Mouse (Mus musculus): Measurements from ENCODE around the gene Cpne5.
"Not testable (repeated sequence)": the region's sequence is repeated elsewhere in the genome, so short reads cannot be mapped to it uniquely, and the experiment has no call there.

Gene Cpne5

DNA sequence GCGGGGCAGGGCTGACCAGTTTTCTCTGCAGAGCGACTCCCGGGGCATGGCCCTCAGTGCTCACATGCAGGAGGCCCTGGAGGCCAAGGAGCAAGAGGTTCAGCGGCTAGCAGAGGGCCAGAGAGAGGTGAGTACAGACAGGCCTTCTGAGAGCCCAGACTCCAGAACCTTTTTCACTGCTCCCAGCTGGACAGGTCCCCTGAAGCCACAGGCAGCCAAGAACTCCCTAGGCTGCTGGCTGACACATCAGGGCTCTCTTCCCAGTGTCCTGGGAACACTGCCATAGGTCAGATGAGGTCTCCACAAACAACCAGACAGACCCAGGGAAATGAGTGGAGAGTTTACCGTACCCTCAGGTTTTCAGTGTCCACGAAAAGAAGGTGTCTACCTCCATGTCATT is 101.7 kb downstream of the Cpne5 start:
- no peak for DNase-seq (ENCODE audit: low spot score in 2 of 2)

DNA sequence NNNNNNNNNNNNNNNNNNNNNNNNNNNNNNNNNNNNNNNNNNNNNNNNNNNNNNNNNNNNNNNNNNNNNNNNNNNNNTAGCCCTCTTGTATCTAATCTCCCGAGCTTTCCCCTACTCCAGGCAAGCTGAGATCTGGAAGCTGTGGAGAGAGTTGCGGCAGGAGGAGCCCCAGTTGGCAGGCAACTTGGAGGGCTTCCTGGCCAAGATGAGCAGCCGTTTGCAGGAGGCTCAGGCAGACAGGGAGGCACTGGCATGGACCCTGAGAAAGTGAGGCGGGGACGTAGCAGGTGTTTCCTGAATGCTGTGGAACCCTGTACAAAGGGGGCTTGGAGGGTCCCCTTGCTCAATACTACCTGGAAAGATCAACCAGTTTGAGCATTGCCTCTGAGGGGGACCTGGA is 102.9 kb downstream of the Cpne5 start:
- DNase-seq (ENCODE audit: low spot score in 2 of 2) = peak; percentile 33 to 34

DNA sequence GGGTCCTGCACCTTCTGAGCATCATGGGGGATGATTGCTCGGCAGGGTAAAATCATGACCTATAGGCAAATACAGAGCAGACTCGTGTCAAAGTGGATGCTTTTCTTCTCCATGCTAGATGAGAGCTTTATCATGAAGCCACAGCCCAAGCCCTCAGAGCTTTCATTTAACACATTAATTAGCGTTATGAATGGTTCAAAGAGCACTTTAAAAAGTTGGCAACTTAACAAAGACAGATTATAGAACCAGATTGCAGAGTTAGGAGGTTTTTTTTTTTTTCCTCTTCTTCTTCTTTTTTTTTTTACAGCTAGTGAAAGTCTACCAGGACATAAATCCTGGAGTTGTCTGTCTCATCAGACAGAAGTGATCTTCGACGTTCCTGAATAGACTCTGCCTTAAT is 108.6 kb downstream of the Cpne5 start:
- DNase-seq (ENCODE audit: low spot score in 2 of 2) = no peak

GRCm38 (mm10) chr17:29126561-29126960 is 111.4 kb downstream of the Cpne5 start:
- DNase-seq (ENCODE audit: low spot score in 2 of 2) = no peak

DNA sequence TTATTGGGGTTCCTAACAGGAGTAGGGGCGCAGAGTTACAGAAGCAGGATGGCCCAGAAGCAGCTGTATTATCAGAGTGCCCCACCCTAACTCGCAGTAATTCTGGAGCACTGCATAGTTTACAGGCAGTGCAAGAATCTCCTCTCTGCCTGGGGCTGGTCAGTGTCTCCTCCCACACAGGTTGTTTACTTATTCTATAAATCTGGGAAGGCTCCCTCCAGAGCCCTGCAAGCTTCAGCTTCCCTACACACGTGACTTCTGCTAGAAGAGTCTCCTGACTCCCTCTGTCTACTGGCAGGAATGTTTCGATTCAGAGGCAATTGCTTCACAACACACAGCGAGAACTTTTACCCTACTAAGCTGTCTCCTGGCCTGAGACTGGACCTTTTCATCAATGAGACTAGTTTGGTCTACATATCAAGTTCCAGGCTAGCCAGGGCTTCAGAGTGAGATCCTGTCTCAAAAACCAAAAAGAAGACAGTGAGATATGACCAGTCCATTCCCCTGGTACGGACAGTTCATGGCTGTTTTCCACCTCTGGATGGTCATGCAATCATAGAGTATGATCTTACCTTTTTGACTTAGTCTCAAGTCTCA is 114.3 kb downstream of the Cpne5 start:
- DNase-seq (ENCODE audit: low spot score in 2 of 2) = no peak

- no peak for DNase-seq (ENCODE audit: low spot score in 2 of 2)
Observed at GRCm38 (mm10) chr17:29122817-29123216, 115.2 kb downstream of the Cpne5 start.

DNA sequence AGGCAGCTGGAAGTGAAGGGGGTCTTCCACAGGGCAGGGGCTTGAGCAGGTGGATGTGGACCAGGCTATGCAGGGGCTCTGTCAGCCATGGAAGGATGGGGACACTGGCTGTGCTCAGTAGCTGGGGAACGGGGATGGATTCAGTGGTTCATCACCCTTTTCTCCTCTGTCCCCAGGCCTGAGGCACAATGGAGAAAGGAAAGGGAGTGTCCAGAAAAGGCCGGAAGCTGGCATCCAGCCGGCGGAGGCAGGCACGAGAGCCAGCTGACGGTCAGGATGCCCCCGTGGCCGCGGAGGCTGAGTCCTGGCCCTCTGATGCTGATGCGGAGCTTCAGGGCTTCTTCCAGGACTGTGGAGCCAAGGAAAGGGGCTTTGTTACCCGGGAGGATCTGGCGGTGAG is 117.3 kb downstream of the Cpne5 start:
- no peak for DNase-seq (ENCODE audit: low spot score in 2 of 2)

GRCm38 (mm10) chr17:29118057-29118456 is 119.9 kb downstream of the Cpne5 start:
- DNase-seq (ENCODE audit: low spot score in 2 of 2) = no peak

- DNase-seq (ENCODE audit: low spot score in 2 of 2) = no peak
Observed at GRCm38 (mm10) chr17:29117006-29117648, 120.8 kb downstream of the Cpne5 start.

DNA sequence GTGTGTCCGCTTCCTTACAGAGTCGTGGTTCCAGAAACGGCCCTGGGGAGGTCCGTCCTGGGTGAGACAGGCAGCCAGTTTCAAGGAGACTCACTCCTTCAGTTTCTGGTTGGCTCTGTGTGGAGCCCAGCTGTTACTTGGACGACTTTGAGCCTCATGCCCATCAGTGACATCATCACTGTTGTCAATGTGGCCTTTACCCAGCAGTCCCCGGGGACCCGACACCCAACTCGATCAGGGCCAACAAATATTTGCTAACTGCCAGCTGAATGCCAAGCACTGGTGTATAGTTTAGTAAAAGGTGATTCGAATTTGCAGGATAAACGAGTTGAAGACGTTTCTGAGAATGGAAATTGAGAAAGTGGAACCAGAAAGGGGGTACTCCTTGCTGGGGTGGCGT is 121.9 kb downstream of the Cpne5 start:
- no peak for DNase-seq (ENCODE audit: low spot score in 2 of 2)

DNA sequence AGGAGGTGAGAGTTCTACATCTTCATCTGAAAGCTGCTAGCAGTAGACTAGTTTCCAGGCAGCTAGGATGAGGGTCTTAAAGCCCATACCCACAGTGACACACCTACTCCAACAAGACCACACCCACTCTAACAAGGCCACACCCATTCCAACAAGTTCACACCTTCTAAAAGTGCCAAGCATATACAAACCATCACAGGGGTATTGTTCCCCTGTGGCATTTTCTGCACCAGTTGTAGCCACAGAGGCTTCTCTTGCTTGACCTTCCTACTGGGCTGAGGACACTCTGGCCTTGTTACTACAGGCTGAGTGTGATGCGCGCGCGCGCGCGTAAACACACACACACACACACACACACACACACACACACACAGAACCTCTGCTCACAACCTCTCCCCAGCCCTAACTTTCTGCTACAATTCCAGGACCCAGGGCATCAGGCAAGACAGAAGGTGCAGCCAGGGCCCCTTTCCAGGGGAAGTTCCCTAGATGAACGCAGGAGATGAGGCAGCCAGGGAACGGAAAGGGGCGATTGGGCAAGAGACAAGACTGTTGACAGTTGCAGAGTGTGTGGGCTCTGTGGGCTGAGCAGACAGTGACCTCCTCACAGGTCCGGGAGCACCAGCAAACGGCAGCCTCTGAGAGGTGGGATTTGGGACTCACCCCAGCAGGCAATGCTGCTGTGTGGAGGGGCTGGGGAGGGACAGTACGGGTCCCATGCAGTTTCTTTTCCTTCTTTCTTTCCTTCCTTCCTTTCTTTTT is 124.2 kb downstream of the Cpne5 start, which contains the start of gene Rab44:
Rab44 (plus strand) TSS at position 555 of the 762 bp plus-strand sequence.
- DNase-seq (ENCODE audit: low spot score in 2 of 2) = no peak

- no peak for DNase-seq (ENCODE audit: low spot score in 2 of 2)
Observed at GRCm38 (mm10) chr17:29111332-29111731, 126.6 kb downstream of the Cpne5 start.

- DNase-seq (ENCODE audit: low spot score in 2 of 2) = not testable (repeated sequence)
Observed at GRCm38 (mm10) chr17:29110356-29110755, 127.6 kb downstream of the Cpne5 start.
